Mouse (Mus musculus): Measurements from ENCODE around the gene Ly6g6c. TPM values are rescaled to one million over a fixed set of nuclear protein-coding genes. Genes with fewer than 3 reads are reported as not detected.

Gene Ly6g6c
- total RNA-seq, 1 experiment from 2014 or later = not detected

DNA sequence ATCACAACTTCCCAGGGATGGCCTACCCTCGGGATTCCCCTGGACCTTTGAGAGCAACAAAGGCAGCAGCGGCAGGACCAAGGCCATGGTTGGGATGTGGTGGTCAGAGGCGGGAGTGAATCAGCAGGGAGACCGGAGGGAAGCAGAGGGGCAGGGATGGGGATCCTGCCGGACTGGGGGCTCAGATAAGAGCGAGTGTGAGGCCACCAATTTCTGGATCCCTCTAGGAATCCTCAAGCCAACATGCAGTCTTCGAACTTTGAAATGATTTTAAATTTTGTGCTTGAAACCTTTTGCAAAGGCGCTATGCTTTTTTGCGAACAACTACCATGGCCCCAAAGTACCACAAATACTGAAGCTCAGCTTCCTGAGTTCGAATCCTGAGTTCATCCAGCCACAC is 896 bp downstream of the Ly6g6c start, which contains the start of gene Mpig6b:
Mpig6b (minus strand) TSS at position 101 of the 400 bp plus-strand sequence.
- no peak for ATAC-seq (replicated peaks in 1 of 2; ENCODE audit: insufficient read depth in 1 of 2, low FRiP score in 2 of 2, low TSS enrichment in 1 of 2, low read depth in 1 of 2, poor library complexity in 2 of 2, severe bottlenecking in 2 of 2)

DNA sequence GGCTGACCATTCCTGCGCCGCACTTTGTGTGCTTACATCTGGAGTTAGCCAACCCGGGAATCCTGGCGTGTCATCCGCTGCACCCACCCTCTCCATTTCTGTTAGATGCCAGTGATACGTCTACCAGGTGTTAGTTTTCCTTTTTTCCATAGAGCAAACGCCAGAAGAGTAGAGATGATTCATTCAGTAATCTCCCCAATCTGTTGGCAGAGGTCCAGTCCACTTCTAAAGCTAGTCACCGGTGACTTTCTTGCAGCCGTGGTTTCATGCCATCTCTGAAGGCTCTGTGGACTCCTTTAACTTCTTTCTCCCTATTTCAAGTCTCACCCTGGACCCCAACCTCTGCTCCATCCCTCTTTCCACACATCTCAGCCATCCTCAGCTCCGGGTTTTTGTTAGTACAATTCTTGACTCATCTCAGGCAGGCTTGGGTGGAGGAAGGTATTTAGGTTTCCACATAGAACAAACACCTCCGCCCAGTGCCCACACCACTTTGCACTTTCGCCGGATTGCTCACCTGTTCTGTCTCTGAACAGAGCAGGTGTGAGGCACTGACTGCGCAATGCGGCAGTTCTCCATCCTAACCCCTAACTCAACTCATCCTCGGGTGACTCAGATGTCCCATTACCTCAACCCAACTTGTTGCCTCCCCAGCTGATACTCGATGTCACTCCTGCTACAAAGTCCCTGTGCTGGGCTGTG is 3.2 kb downstream of the Ly6g6c start:
- no peak for ATAC-seq (replicated peaks in 1 of 2; ENCODE audit: insufficient read depth in 1 of 2, low FRiP score in 2 of 2, low TSS enrichment in 1 of 2, low read depth in 1 of 2, poor library complexity in 2 of 2, severe bottlenecking in 2 of 2)

DNA sequence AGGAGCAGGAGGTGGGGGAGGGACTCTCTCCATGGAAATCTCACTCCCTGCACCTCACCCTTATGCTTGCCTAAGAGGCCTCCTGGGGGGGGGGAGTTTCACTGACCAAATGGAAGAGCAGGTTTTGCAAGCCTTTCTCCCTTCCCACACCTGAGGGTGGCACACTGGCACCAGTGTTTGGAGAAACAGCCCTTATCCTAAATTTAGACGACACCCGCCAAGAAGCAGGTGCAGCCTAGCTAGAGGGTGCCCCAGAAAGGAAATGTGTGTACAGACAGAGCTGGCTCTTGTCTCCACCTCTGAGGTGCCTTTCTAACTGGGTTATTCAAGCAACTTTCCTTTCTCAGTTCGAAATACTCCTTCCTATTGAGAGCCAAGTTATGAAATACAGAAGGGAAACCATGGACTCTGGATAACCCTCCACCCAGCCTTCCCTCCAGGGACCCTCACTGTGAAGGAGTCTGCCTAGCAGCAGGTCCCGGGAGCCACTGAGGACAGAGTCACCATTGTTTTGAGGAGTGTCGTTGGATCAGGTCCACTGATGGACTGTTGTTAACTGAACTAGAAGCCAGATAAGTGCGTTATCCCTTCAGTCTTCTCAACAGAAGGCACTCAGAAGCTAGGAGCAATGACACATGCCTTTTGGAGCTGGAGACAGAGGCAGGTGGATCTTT is 5.5 kb downstream of the Ly6g6c start:
- ATAC-seq (replicated peaks in 1 of 2; ENCODE audit: insufficient read depth in 1 of 2, low FRiP score in 2 of 2, low TSS enrichment in 1 of 2, low read depth in 1 of 2, poor library complexity in 2 of 2, severe bottlenecking in 2 of 2) = no peak

DNA sequence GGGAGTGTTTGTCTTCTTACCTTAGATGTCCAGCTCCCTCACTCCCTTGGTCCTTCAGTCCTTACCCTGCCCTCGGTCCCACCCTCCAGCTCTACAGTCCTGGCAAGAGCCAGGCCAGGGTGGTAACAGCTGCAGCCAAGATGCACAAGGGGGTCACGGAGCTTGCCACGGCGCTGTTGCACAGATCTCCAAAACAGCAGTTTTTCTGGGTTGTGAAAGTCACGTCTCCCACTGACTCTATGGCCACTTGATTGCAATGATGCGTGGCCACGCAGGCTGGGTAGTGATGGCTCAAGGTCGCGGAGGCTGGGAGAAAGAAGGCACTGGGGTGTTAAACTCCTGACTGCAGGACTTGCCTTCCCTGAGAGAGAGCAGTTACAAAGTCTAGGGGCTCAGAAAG is 6.3 kb downstream of the Ly6g6c start:
- ATAC-seq (replicated peaks in 1 of 2; ENCODE audit: insufficient read depth in 1 of 2, low FRiP score in 2 of 2, low TSS enrichment in 1 of 2, low read depth in 1 of 2, poor library complexity in 2 of 2, severe bottlenecking in 2 of 2) = no peak

DNA sequence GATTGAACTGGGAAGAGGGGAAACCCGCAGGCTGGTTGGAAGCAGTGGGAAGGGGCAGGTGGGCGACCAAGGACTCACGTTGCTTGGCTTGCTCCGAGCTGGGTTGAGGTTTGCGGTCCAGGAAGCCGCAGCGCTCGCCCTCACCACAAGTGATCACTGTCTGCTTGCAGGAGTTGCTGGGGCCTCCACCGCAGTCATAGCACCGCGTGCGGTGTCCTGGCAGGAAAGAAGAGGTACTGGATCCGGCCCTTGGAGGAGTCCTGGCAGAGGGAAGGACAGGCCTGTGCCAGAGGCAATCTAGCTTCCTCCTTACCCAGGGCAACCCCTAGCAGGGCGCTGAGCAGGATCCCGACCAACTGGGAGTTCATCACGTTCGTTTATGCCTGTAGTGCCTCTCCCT is 8.9 kb downstream of the Ly6g6c start:
- peak; percentile 31 to 35; a peak in 2 of 4 replicates for ATAC-seq (replicated peaks in 1 of 2; ENCODE audit: insufficient read depth in 1 of 2, low FRiP score in 2 of 2, low TSS enrichment in 1 of 2, low read depth in 1 of 2, poor library complexity in 2 of 2, severe bottlenecking in 2 of 2)

DNA sequence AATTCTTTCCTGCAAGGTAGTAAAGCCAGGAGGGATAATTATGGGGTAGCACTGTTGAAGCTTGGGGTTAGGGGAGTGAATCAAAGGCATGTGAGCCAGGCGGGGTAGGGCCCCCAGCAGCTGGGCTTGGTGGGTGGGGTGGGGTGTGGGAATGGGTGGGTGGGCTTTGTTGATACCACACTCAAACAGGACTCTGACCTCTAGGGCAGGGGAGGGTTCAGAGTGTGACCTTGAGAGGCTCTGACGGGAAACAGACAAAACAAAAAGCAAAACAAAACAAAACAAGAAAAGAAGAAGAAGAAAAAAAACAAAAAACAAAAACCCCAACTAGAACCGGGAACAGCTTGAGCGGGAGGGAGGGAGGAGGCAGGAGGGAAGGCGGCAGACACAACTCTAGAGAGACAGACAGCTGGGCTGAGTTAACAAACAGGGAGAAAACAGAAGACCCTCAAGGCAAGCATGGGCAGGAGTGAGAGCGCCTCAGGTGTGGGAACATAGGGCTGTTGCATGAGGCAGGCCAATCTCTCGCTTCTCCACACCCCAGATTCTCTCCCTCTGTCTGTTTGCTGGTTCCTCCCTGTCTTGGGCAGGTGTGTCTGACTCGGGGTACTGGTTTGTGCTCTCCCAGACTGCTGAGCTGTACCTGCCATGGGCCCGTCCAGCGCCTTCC is 11.5 kb downstream of the Ly6g6c start, which contains the start of gene Ly6g6e:
Ly6g6e (plus strand) TSS at position 396 of the 670 bp plus-strand sequence.
- ATAC-seq (replicated peaks in 1 of 2; ENCODE audit: insufficient read depth in 1 of 2, low FRiP score in 2 of 2, low TSS enrichment in 1 of 2, low read depth in 1 of 2, poor library complexity in 2 of 2, severe bottlenecking in 2 of 2) = no peak

DNA sequence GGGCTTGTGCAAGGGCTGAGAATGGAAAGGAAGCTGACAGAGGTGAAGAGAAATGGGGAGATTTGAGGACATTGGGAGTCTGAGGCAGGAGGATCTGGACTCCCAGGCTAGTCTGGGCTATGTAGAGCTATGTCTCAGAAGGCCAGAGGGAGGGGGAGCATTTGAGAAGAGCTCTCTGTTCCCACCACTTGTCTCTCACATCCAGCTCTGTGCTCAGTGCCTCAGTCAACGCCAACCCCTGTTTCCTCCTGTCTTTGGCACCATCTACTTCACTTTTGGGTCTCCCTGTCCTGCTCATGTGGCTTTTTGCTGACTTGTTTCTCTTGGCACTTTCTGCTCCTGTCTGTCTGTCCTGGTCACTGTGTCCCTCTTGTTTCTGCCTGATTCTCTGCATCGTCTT is 12.1 kb downstream of the Ly6g6c start:
- no peak for ATAC-seq (replicated peaks in 1 of 2; ENCODE audit: insufficient read depth in 1 of 2, low FRiP score in 2 of 2, low TSS enrichment in 1 of 2, low read depth in 1 of 2, poor library complexity in 2 of 2, severe bottlenecking in 2 of 2)

DNA sequence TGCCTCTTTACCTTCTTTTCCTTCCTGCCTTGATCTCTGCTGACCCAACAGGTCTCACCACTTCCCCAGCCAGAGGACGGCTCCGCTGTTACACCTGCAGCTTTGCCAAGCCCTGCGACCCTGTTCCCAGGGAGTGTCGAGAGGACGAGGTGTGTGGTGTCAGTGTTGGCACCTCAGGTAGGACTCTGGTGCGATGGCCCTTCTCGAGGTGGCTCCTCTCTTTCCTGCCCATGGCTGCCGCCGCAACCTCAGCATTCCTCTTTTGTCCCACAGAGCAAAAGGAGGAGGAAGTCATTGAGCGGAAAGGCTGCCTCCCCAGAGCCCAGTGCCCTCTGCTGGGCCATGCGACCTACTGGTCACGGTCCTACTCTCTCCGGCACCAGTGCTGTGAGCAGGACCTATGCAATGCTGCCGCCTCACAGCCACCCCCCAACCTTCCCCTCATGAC is 12.6 kb downstream of the Ly6g6c start, which contains the start of gene Ly6g6d:
Ly6g6d (minus strand) TSS at position 280 of the 448 bp plus-strand sequence.
- ATAC-seq (replicated peaks in 1 of 2; ENCODE audit: insufficient read depth in 1 of 2, low FRiP score in 2 of 2, low TSS enrichment in 1 of 2, low read depth in 1 of 2, poor library complexity in 2 of 2, severe bottlenecking in 2 of 2) = peak; percentile 42 to 59; a peak in 2 of 4 replicates

DNA sequence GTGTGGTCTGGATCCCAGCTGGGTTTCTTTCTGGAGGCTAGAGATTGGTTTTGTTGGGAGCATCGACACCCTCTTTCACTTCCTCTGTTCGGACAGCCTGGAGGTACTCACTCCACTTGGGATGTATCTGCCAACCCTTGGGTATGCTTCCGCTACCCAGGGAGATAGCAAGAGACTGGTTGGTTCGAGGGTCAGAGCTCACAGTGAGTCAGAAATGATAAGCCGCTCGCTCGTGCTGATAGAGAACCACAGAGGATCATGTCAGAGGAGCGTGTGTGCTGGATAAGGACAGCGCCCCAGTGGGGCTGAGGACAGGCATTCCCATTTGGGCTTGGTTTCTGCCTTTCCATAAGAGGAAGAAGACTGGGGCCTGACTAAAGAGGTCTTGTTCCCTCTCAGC is 14.6 kb downstream of the Ly6g6c start:
- ATAC-seq (replicated peaks in 1 of 2; ENCODE audit: insufficient read depth in 1 of 2, low FRiP score in 2 of 2, low TSS enrichment in 1 of 2, low read depth in 1 of 2, poor library complexity in 2 of 2, severe bottlenecking in 2 of 2) = no peak; a peak in 1 of 4 replicates

DNA sequence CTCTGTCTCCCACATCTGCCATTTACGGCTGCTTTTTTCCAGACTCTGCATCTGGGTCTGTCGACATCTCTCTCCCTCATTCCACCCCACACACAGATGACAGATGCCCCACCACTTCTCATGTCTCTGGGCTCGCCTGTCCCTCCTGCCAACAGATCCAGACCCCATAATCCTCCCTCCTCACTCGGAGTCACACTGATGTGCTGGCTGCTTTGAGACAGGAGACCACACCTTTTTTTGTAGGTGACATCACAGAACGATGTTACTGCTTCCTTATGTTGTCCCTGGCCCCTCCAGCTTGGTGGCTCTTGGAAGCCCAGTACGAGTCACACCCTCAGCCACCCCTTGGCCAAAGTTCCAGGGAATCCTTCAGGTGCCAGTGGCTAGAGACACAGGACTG is 15.1 kb downstream of the Ly6g6c start:
- ATAC-seq (replicated peaks in 1 of 2; ENCODE audit: insufficient read depth in 1 of 2, low FRiP score in 2 of 2, low TSS enrichment in 1 of 2, low read depth in 1 of 2, poor library complexity in 2 of 2, severe bottlenecking in 2 of 2) = no peak

DNA sequence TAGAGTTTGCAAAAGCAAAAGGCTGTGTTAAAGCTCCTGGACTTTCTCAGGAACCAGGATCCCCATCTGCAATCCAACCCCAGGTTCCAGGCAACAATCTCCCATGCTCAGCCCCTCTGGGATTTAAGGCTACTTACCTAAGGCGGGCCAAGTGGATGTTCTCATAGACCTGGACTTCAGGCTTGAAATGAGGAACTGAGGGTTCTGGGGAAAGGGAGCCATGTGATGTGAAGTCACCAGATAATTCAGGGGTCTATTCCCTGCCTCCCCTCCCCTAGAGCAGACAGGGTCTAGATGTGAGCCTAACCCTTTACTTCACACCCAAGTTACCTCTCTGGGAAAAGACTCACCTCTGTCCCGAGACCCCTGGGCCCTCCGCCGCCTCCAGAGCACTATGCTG is 15.5 kb downstream of the Ly6g6c start:
- no peak for ATAC-seq (replicated peaks in 1 of 2; ENCODE audit: insufficient read depth in 1 of 2, low FRiP score in 2 of 2, low TSS enrichment in 1 of 2, low read depth in 1 of 2, poor library complexity in 2 of 2, severe bottlenecking in 2 of 2)

DNA sequence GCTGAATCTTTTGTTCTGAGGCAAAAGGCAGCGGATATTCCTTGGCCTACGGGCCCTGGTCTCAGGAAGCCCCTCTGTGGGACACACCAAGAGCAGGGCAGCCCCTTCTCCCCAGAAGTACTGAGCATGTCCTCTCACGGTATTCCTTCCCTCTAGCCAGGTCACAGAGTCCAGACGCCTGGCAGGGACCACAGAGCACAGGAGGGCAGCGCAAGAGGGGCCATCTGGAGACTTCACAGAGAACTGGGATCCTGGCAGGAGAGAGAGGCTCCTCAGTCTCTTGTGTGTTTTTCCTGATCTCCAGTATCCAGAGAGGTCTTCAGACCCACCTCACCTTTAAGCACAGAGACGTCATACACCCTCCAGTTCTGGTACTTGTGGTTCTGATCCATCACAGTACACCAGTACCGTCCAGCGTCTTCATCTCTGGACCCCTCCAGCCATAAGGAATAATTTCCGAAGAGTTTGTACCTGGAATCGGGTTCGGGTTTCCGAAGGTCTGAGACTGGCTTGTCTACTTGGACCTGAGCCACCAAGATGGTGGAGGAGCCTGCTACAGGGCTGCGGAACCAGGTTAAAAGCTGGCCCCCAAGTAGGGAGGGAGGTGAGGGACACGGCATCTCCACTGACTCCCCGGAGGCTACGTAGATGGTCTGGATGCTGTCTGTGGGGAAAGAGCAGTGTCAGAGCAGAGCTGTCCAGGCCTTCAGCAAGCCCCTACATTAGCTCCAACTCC is 17.8 kb downstream of the Ly6g6c start:
- no peak for ATAC-seq (replicated peaks in 1 of 2; ENCODE audit: insufficient read depth in 1 of 2, low FRiP score in 2 of 2, low TSS enrichment in 1 of 2, low read depth in 1 of 2, poor library complexity in 2 of 2, severe bottlenecking in 2 of 2)

DNA sequence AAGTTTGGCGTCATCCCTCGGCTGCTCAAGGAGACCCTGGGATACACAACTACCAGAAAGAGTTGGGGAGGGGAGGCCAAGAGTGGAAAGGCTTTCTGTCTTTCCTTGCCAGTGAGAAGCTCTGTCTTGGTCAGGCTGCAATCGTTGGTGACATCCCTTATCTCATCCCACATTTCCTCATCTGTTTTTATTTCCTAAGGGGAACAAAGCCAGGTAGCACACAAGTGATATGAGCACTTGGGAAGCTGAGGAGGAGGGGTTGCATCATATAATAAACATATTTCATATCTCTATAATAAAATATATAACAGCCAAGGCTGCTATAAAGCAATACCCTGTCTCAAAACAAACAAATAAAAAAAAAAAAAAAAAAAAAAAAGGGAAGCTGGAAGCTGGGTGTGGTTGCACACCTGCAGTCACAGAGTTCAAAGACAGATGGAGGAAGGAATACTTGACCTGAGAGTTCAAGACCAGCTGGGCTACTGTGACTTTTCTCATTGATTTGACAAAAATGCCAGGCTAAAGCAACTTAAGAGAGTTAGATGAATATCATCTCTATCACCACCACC is 18.8 kb downstream of the Ly6g6c start:
- ATAC-seq (replicated peaks in 1 of 2; ENCODE audit: insufficient read depth in 1 of 2, low FRiP score in 2 of 2, low TSS enrichment in 1 of 2, low read depth in 1 of 2, poor library complexity in 2 of 2, severe bottlenecking in 2 of 2) = no peak

DNA sequence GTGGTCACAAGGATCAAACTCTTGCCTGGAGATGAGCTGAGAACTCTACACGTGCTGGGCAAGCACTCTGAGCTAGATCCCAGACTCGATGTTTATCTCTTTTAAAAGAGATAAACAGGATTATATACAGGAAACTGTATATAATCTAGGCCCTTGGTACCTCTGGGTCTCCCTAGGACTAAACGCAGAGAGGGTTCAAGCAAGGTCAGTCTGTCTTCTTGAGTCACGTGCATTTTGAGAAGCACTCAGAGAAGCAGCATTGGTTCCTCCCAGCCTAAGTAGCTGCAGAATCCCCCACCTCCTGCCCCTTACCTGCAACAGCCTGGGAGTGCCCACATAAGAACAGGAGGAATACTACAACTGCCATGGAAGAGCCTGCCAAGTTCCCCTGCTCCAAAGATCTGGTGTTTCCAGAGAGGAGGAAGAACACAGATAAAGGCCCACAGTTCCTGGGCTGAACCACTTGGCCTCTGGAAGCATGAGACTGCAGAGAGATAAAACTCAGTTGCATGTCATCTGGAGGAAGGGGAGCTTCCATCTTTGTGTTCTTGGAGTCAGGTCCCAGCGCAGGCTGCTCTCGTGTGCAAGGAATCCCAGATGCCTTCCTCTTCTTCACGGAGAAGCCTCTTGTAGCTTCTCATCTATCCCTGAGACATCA is 20.1 kb downstream of the Ly6g6c start, which contains the start of gene Ly6g6f:
Ly6g6f (minus strand) TSS at position 403 of the 658 bp plus-strand sequence.
- ATAC-seq (replicated peaks in 1 of 2; ENCODE audit: insufficient read depth in 1 of 2, low FRiP score in 2 of 2, low TSS enrichment in 1 of 2, low read depth in 1 of 2, poor library complexity in 2 of 2, severe bottlenecking in 2 of 2) = no peak

DNA sequence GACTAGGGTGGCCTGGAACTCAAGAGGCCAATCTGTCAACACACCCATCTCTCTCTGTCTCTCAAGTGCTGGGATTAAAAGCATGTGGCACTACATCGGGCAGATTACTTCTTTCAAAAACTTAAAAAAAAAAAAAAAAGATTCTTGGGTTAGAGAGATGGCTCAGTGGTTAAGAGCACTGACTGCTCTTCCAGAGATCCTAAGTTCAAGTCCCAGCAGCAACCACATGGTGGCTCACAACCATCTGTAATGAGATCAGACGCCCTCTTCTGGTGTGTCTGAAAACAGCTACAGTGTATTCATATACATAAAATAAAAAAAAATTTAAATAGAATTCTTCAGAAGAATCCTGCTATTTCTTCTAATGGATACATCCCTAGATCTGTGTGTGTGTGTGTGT is 23.0 kb downstream of the Ly6g6c start:
- ATAC-seq (replicated peaks in 1 of 2; ENCODE audit: insufficient read depth in 1 of 2, low FRiP score in 2 of 2, low TSS enrichment in 1 of 2, low read depth in 1 of 2, poor library complexity in 2 of 2, severe bottlenecking in 2 of 2) = no peak

DNA sequence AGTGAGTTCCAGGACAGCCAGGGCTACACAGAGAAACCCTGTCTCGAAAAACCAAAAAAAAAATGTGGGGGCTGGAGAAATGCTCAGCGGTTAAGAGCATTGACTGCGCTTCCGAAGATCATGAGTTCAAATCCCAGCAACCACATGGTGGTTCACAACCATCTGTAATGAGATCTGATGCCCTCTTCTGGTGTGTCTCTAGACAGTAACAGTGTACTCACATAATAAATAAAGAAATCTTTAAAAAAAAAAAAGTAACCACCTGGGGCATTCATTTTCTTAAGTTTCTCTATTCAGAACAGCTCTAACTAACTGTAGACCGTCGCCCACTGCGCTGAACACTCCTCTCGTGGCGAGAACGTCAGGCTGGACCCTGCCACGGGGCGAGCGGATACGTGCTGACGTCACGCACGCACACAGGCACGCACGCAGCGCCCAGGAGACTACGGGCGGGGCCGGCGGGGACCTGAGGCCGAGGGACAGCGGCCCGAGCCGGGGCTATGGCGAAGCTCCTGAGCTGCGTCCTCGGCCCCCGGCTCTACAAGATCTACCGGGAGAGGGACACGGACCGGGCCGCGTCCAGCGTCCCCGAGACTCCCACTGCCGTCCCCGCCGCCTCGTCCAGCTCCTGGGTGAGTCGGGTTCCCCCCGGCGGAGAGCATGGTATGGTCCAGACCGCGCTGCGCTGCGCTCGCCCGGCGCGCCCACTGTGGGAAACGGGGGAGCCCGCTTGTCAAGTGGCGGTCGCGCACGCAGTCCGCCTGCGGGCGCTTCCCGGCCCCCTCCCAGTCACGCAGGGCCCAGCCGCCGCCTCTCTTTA is 23.8 kb downstream of the Ly6g6c start, which contains the start of gene Abhd16a:
Abhd16a (plus strand) TSS at position 439 of the 820 bp plus-strand sequence.
- ATAC-seq (replicated peaks in 1 of 2; ENCODE audit: insufficient read depth in 1 of 2, low FRiP score in 2 of 2, low TSS enrichment in 1 of 2, low read depth in 1 of 2, poor library complexity in 2 of 2, severe bottlenecking in 2 of 2) = peak; percentile 96 to 98

Measured in hematopoietic stem cell, adult 5-6 weeks (primary cell).